Mouse (Mus musculus) liver, postnatal 0 days (tissue): Measurements from ENCODE around the gene Ocrl. TPM values are rescaled to one million over a fixed set of nuclear protein-coding genes. Genes with fewer than 3 reads are reported as not detected.

Experiments used
- ATAC-seq: fragments of 200-750 bp; cut with Nextera tagmentation; 2 replicates; pipeline ENCODE4 v1.8.0; 2017; ENCODE audit warnings: mild to moderate bottlenecking, moderate library complexity
- DNase-seq: peaks from one replicate; pipeline ENCODE4 v3.0.0-alpha.2; 2016
- H3K27ac ChIP-seq: fragments of 300-500 bp; sonication (generic); 2 replicates; pipeline ENCODE4 v1.5.1; 2014; ENCODE audit warnings: antibody characterized with exemption, moderate library complexity, mild to moderate bottlenecking, low read depth
- H3K27me3 ChIP-seq: fragments of 300-500 bp; sonication (generic); 2 replicates; pipeline ENCODE4 v1.6.1; 2014; ENCODE audit warnings: low read length, control low read depth, mixed read lengths; ENCODE audit not compliant: insufficient read depth
- H3K36me3 ChIP-seq: fragments of 300-500 bp; sonication (generic); replicated peaks from 2 replicates; pipeline ENCODE4 v1.6.1; 2014; ENCODE audit warnings: mild to moderate bottlenecking, control low read depth, low read length, moderate library complexity, mixed read lengths; ENCODE audit not compliant: insufficient read depth
- H3K4me1 ChIP-seq: fragments of 300-500 bp; sonication (generic); 2 replicates; pipeline ENCODE4 v1.6.1; 2014; ENCODE audit warnings: antibody characterized with exemption, mild to moderate bottlenecking, control low read depth; ENCODE audit not compliant: insufficient read depth
- H3K4me2 ChIP-seq: fragments of 300-500 bp; sonication (generic); 2 replicates; pipeline ENCODE4 v1.6.1; 2014; ENCODE audit warnings: low read depth, mild to moderate bottlenecking, low read length, moderate library complexity, mixed read lengths
- H3K4me3 ChIP-seq: fragments of 300-500 bp; sonication (generic); 2 replicates; pipeline ENCODE4 v1.5.1; 2014; ENCODE audit warnings: low read depth, low read length
- H3K9ac ChIP-seq: fragments of 300-500 bp; sonication (generic); replicated peaks from 2 replicates; pipeline ENCODE4 v1.6.1; 2014; ENCODE audit warnings: mild to moderate bottlenecking, moderate library complexity
- H3K9me3 ChIP-seq: fragments of 300-500 bp; sonication (generic); 2 replicates; pipeline ENCODE4 v1.6.1; 2016; ENCODE audit warnings: mild to moderate bottlenecking, control low read depth, low read length, mixed read lengths
- CTCF ChIP-seq: sonication (generic); IDR thresholded peaks from 2 replicates; pipeline ENCODE4 v1.5.1; 2016; ENCODE audit warnings: antibody characterized with exemption, low read depth
- EP300 ChIP-seq: IDR thresholded peaks from 2 replicates; pipeline ENCODE4 v1.6.1; 2016; ENCODE audit warnings: antibody characterized with exemption, low read depth, mild to moderate bottlenecking
- whole genome bisulfite sequencing: fragments of 180-500 bp; shearing (Covaris S2); extraction: QIAGEN DNeasy Blood & Tissue Kit; methylation state at CpG from one replicate; pipeline ENCODE4 v1.1.7; 2014; ENCODE audit not compliant: insufficient replicate concordance; 5-methylcytosine and 5-hydroxymethylcytosine counted together
- polyA plus RNA-seq: library from polyadenylated mRNA; unstranded; fragments of >200 nt; fragmentation: Nextera tagmentation; extraction: Ambion mirVana; gene quantifications from 2 replicates; pipeline ENCODE4 v1.2.1, GENCODE M21; 2015

The Ocrl gene
- polyA plus RNA-seq, 1 experiment from 2014 or later, result 2.5 TPM

- Histone ChIP-seq H3K9ac (no peak overlapping the region), H3K27ac (no peak overlapping the region), H3K4me2 (peak overlapping the region; percentile 44; the same call in 1 of the 2 replicates), H3K27me3 (0 out of 2 replicates have a peak, but pooled peaks cover 7% of the 10 kb centered on the region), H3K4me3 (no peak overlapping the region), H3K4me1 (no peaks in the 10 kb centered on the region), H3K9me3 (no peaks in the 10 kb centered on the region), H3K36me3 (no peaks in the 10 kb centered on the region)
- WGBS, result 21% methylated on average over 8 of the region's 8 CpGs
- ATAC-seq, result no peak
- peak; percentile 73 for DNase-seq
- TF ChIP-seq EP300 (no peak), CTCF (peak; percentile 84)
These were observed 80.4 kb downstream of the Ocrl start for GRCm38 (mm10) chrX:47992606-47993005.

- WGBS, result 59% methylated on average over 8 of the region's 8 CpGs
- no peak overlapping the region for H3K4me3 ChIP-seq
- H3K27me3 ChIP-seq, result no peaks in the 10 kb centered on the region
- H3K9ac ChIP-seq, result no peak overlapping the region
- H3K36me3 ChIP-seq, result no peaks in the 10 kb centered on the region
- no peak for ATAC-seq
- H3K4me2 ChIP-seq, result no peak overlapping the region
- no peaks in the 10 kb centered on the region for H3K9me3 ChIP-seq
- TF ChIP-seq EP300 (no peak), CTCF (no peak)
- DNase-seq, result no peak
- H3K4me1 ChIP-seq, result no peaks in the 10 kb centered on the region
- no peak overlapping the region for H3K27ac ChIP-seq
These were observed 86.2 kb downstream of the Ocrl start for GRCm38 (mm10) chrX:47998412-47998811.

- 55% methylated on average over 7 of the region's 7 CpGs for WGBS
- H3K4me3 ChIP-seq, result no peak overlapping the region
- no peak overlapping the region for H3K27ac ChIP-seq
- H3K4me1 ChIP-seq, result no peaks in the 10 kb centered on the region
- H3K36me3 ChIP-seq, result no peaks in the 10 kb centered on the region
- ATAC-seq, result no peak
- no peaks in the 10 kb centered on the region for H3K9me3 ChIP-seq
- no peak for TF ChIP-seq EP300
- TF ChIP-seq CTCF, result no peak
- no peak for DNase-seq
- no peak overlapping the region for H3K4me2 ChIP-seq
- H3K27me3 ChIP-seq, result no peaks in the 10 kb centered on the region
- no peak overlapping the region for H3K9ac ChIP-seq
These were observed 89.0 kb downstream of the Ocrl start for GRCm38 (mm10) chrX:48001151-48001550.

- Histone ChIP-seq H3K4me3 (no peak overlapping the region), H3K27ac (no peak overlapping the region), H3K4me2 (no peak overlapping the region), H3K9me3 (no peaks in the 10 kb centered on the region), H3K9ac (no peak overlapping the region), H3K36me3 (no peaks in the 10 kb centered on the region), H3K27me3 (no peaks in the 10 kb centered on the region), H3K4me1 (no peaks in the 10 kb centered on the region)
- WGBS, result 62% methylated on average over 1 of the region's 1 CpGs
- TF ChIP-seq EP300 (no peak), CTCF (no peak)
- DNase-seq, result no peak
- ATAC-seq, result no peak
These were observed 92.6 kb downstream of the Ocrl start for GRCm38 (mm10) chrX:48004786-48005185.

GRCm38 (mm10) chrX:48006062-48006461 is 93.9 kb downstream of the Ocrl start:
- Histone ChIP-seq H3K9ac (no peak overlapping the region), H3K9me3 (no peaks in the 10 kb centered on the region), H3K4me1 (no peaks in the 10 kb centered on the region), H3K36me3 (no peaks in the 10 kb centered on the region), H3K4me2 (no peak overlapping the region), H3K27me3 (no peaks in the 10 kb centered on the region), H3K4me3 (no peak overlapping the region), H3K27ac (no peak overlapping the region)
- ATAC-seq, result no peak
- TF ChIP-seq CTCF (no peak), EP300 (no peak)
- no peak for DNase-seq
- WGBS, result 69% methylated on average over 8 of the region's 8 CpGs

- Histone ChIP-seq H3K36me3 (no peaks in the 10 kb centered on the region), H3K4me2 (no peak overlapping the region), H3K4me1 (no peaks in the 10 kb centered on the region), H3K9me3 (no peaks in the 10 kb centered on the region), H3K27me3 (no peaks in the 10 kb centered on the region; the same call in 1 of the 2 replicates), H3K9ac (no peak overlapping the region), H3K27ac (no peak overlapping the region), H3K4me3 (no peak overlapping the region)
- TF ChIP-seq CTCF, result no peak
- no peak for TF ChIP-seq EP300
- DNase-seq (no peak), ATAC-seq (no peak)
- 94% methylated on average over 3 of the region's 3 CpGs for WGBS
These were observed 99.5 kb downstream of the Ocrl start for GRCm38 (mm10) chrX:48011656-48012055.

Other genes starting within 250 kb of the Ocrl start
- gene Smarca1, start 19.4 kb upstream of the Ocrl start, polyA plus RNA-seq, result 0.75 and 1.3 TPM in 2 replicates
- 0.12 and 0.19 TPM in 2 replicates for gene Apln, start 122.5 kb downstream of the Ocrl start, polyA plus RNA-seq
- 0.05 TPM in 1 of 2 replicates, not detected in the other for gene Xpnpep2, start 196.3 kb downstream of the Ocrl start, polyA plus RNA-seq
- gene Sash3, start 234.0 kb downstream of the Ocrl start, polyA plus RNA-seq, result 8.4 and 9.3 TPM in 2 replicates